Mouse (Mus musculus) thymus, adult 2 months (tissue): ENCODE measurements around the gene Fbrsl1.

Experiments
- CTCF ChIP-seq: fragments of 200-500 bp; IDR thresholded peaks from 2 replicates; pipeline ENCODE4 v1.5.1; 2012; ENCODE audit warnings: mild to moderate bottlenecking, control low read depth, low read length, moderate library complexity, borderline replicate concordance; ENCODE audit not compliant: control insufficient read depth, poor library complexity, insufficient read depth; ENCODE audit errors: extremely low read depth
- POLR2A ChIP-seq: fragments of 200-500 bp; IDR thresholded peaks from 2 replicates; pipeline ENCODE4 v1.6.1; 2012; ENCODE audit warnings: mild to moderate bottlenecking, low read length, control low read depth, moderate library complexity; ENCODE audit not compliant: control insufficient read depth, poor library complexity, insufficient read depth; ENCODE audit errors: extremely low read depth

GRCm38 (mm10) chr5:110354716-110355115, 93.6 kb downstream of the Fbrsl1 start:
- TF ChIP-seq CTCF (no peak), POLR2A (no peak)
